Mouse (Mus musculus) liver, adult 2 months (tissue): Measurements from ENCODE around the gene Adra1d.

Experiments used
- CTCF ChIP-seq: fragments of 200-500 bp; IDR thresholded peaks from 2 replicates; pipeline ENCODE4 v1.5.1; 2011; ENCODE audit warnings: low read depth, low read length, control low read depth
- POLR2A ChIP-seq: fragments of 200-500 bp; IDR thresholded peaks from 2 replicates; pipeline ENCODE4 v1.6.1; 2011; ENCODE audit warnings: low read length, control low read depth; ENCODE audit not compliant: insufficient read depth; ENCODE audit errors: extremely low read depth

DNA sequence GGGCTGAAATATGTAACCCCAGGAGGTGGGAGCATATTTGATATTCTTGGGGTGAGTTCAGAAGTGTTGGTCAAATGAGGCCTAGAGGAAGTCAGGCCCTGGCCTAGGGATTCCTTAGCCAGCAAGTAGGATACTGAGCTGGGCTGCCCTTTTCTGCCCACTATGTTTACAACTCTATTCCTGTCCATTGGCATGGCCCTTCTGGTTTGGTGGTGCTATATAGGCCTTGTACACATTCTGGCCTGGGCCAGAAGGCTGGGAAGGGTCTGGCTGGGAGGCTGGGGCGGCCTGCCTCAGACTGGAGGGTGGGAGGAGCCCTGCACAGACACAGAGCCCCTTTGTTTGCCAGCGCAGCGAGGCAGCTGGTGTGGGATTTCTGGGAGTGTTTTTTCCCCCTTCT lies 55.7 kb downstream of the Adra1d start:
- TF ChIP-seq POLR2A (no peak), CTCF (no peak)
